Comparison of ENCODE assay signal across 8 mouse cellular contexts in genomic region chr13:95323950-95324625, GRCm38 (mm10). TPM values are rescaled to one million over a fixed set of nuclear protein-coding genes. Genes with fewer than 3 reads are reported as not detected.
DNase-seq lines count a peak whose midpoint lies in the region; ATAC-seq lines count a peak whose summit lies in the region.

No protein-coding gene starts in this region.

- peak overlapping the region; percentile 67 for H3K4me3 ChIP-seq in liver, embryonic 13.5 days (replicated peaks)

- peak overlapping the region; percentile 78 for H3K4me2 ChIP-seq in liver, embryonic 13.5 days

- ATAC-seq in common myeloid progenitor, adult 5-6 weeks (replicated peaks; ENCODE audit: low read depth, poor library complexity, severe bottlenecking) = peak; percentile 53
- ATAC-seq in liver, embryonic 13.5 days (ENCODE audit: low read depth) = no peak

- H3K36me3 ChIP-seq in liver, embryonic 13.5 days = no peaks in the 10 kb centered on the region

- peak overlapping the region; percentile 87; the same call in 1 of the 2 replicates for H3K27ac ChIP-seq in liver, embryonic 13.5 days

- H3K9me3 ChIP-seq in liver, embryonic 13.5 days (replicated peaks) = no peaks in the 10 kb centered on the region

- H3K4me1 ChIP-seq in liver, embryonic 13.5 days (replicated peaks) = peaks cover 16% of the 10 kb centered on the region

- H3K27me3 ChIP-seq in liver, embryonic 13.5 days = peaks cover 19% of the 10 kb centered on the region

- H3K9ac ChIP-seq in liver, embryonic 13.5 days = peak overlapping the region; percentile 78

- WGBS in liver, embryonic 13.5 days (ENCODE audit: insufficient replicate concordance) = 20% methylated on average over 15 of the region's 15 CpGs

- peak; percentile 77 for DNase-seq in 416B (ENCODE audit: low read depth)
- peak; percentile 58 for DNase-seq in ZHBTc4 (ENCODE audit: low read depth, low spot score)
- peak; percentile 44 for DNase-seq in heart, adult 8-10 months (ENCODE audit: low spot score)
- peak; percentile 57 to 73 for DNase-seq in kidney, adult 8-10 months
- no peak for DNase-seq in liver, embryonic 13.5 days
- DNase-seq in natural killer cell, adult 2 months (ENCODE audit: low spot score in 2 of 2) = peak; percentile 39 to 61
- peak; percentile 53 for DNase-seq in thymus, postnatal 0 days (ENCODE audit: low spot score)

RNA-seq across cellular contexts. Expression of gene Zbed3, which starts 0.7 kb away (rescaled TPM):
- total RNA-seq in common myeloid progenitor, adult 5-6 weeks (2017) = 9.8 and 12.6 TPM in 2 replicates
- 10 to 100 TPM; 11.7 to 16.0 (median 14.4) TPM for total RNA-seq in heart, adult 8-10 months (2022)
- 7.1 and 8.0 TPM in 2 replicates for polyA plus RNA-seq in liver, embryonic 13.5 days (2015; fragmentation: Nextera tagmentation; extraction: Ambion mirVana)
- 31.6 and 32.4 TPM in 2 replicates for polyA plus RNA-seq in thymus, postnatal 0 days (2015; fragmentation: Nextera tagmentation; extraction: Ambion mirVana)

RNA-seq across cellular contexts. Expression of gene Aggf1, which starts 51.1 kb away (rescaled TPM):
- 56.7 and 63.6 TPM in 2 replicates for total RNA-seq in common myeloid progenitor, adult 5-6 weeks (2017)
- total RNA-seq in heart, adult 8-10 months (2022) = 10 to 100 TPM; 21.2 to 26.1 (median 23.6) TPM
- polyA plus RNA-seq in liver, embryonic 13.5 days (2015; fragmentation: Nextera tagmentation; extraction: Ambion mirVana) = 19.8 and 22.1 TPM in 2 replicates
- 36.3 and 36.8 TPM in 2 replicates for polyA plus RNA-seq in thymus, postnatal 0 days (2015; fragmentation: Nextera tagmentation; extraction: Ambion mirVana)
